Mouse (Mus musculus): Measurements from ENCODE around the gene Trpm6. TPM values are rescaled to one million over a fixed set of nuclear protein-coding genes. Genes with fewer than 3 reads are reported as not detected.

The Trpm6 gene
- under 1 TPM; 0.40 to 0.76 TPM for polyA plus RNA-seq (2017; shearing (Covaris generic))

DNA sequence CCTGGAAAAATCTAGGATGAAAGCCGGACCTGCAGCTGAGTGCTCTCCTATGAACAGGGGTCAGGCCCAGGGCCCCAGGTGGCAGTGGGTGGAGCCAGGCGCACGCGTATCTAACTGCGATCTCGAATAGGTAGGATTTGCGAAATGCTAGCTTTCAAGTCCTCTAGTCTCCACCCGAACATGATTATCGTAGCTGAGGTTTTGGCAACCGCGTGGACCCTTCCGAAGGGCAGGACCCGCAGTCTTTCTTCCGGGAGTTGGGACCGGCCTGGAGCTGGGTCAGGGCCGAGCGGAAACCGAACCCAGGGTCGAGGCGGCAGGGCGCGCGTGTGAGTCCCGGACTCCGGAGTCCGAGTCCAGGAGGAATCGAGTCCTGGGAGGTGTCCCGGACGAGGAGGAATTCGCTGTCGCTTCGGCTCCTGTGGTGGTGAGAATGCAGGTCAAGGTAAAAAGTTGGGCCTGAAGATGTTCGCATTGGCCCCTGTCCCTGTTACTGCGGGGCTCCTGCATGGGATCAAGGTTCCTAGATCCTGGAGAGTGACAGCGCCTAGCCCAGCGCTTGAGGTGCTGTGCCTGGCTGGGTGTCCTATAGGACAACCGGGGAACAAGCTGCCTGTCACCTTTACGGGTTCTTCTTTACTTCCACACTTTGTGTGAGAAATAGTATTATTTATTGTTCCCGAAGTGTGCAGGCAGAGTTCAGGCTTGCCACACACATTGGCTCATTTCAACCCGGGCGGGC is at the start of gene Trpm6:
TSS of gene Trpm6 (plus strand) at position 386 of the 742 bp plus-strand sequence.
- no peak for ATAC-seq

DNA sequence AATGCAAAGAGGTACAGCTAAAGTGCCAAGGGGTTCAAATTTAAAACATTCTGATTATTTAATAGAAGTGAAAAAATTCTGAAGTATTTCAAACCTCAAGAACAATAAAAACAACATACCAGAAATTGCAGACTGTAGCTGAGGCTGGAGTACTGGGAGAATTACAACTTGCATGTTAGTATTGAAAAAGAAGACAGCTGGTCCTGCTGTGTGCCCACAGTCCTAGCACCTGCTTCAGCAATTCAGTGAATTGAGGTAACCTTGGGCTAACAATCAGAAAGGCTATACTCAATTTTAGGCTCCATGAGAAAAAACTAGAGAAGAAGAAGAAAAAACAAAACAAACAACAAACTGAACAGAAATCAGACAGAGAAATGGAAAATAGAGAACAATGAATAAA is 41.7 kb upstream of the Trpm6 start:
- ATAC-seq, result no peak

DNA sequence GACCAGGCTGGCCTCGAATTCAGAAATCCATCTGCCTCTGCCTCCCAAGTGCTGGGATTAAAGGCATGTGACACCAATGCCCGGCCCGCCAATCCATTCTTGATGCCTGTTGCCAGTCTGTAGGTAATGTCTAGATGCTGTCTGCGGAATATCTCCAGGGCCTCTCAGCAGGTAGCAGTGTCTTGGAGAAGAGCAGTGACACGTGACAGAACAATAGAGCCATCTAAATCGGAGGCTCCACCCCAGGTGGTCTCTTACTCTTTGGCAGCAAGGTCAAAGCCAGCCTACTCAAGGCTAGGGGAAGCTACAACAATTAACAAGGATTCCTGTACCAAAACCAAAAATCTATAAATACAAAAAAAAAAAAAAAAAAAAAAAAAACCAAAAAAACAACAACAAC is 38.9 kb upstream of the Trpm6 start:
- ATAC-seq, result no peak

DNA sequence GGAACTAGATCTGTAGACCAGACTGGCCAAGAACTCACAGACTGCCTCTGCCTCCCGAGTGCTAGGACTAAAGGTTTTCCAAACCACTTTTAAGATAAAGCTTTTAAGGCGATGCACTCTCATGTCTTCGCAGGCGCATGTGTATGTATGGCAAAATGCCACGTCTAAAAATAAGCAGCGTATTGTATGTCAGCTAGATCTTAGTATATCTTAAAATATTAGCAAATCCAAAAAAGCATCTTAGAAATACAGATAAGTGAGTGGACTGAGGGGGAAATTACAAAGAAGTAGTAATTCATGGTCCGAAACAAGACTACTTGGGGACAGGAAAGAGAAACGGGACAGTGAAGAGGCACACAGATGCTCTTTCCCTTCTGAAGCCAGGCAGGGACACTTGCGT is 38.2 kb upstream of the Trpm6 start:
- no peak for ATAC-seq

DNA sequence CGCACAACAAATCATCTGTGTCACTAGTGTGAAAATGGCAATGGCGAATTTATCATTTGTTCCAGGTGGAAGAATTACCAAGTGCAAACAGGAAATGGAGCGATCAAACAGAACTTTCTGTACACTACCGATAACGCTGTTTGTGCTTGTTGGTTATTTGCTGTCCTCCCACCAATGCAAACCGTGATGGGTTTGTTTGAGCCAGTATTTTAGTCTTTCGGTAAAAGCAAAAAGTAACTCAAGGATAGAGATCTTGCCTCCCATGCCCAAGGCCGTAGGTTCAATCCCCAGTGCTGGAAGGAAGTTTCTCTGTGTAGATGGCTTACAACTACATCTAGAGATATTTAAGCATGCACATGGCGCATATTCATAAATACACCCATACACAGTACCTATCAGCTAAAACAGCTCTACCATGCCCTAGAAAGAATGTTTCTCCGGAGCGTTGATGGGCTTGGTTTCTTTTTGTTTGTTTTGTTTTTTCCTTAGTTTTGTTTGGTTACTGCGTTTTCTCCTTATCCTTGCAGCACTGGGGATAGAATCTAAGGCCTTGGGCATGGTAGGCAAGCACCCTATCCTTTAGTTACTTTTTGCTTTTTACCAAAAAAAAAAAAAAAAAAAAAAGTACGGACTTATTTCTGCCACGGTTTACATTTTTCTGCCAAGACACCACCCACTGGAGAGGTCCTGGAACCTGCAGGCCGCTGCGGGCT is 37.5 kb upstream of the Trpm6 start:
- no peak for ATAC-seq

DNA sequence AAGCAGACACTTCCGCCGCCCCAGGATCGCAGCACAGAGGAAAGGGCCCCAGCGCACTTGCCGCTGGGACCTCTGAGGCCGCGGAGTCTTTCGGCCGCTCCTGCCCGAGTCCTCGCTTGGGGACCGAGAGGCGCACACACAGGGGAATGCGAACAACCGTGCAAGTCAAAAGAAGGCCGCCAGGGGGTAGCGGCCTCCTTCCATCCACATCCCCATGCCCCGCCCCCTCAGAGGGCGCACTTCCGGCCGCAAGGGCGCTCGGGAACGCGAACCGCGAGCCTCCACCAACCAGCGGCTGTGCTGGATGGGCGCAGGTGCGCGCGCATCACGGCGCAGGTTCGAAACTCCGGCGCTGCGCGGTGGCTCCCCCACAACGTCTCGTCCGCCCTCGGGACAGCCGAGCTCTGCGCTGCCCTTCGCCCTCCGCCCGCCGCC is 36.9 kb upstream of the Trpm6 start, which contains the start of gene D030056L22Rik:
TSS of gene D030056L22Rik (plus strand) at position 328 of the 435 bp plus-strand sequence.
- peak; percentile 96 for ATAC-seq

DNA sequence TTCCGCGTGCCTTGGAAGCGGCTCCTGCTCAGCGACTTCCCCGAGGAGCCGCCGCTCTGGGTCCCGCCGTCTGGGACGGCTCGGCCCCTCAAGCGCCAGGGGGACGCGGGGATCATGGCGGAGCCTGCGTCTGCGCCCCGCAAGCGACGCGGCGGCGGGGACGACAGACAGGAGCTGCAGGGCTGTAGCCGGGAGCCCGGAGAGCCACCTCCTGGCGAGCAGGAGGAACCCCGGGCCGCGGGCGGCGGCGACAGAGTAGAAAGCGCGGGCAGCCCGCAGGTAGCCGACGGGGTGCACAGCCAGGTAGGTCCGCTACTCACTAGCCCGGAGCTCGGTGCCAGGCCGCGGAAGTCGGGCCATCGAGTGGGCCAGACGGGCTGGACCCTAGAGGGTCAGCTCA is 36.4 kb upstream of the Trpm6 start:
- peak; percentile 19 for ATAC-seq

DNA sequence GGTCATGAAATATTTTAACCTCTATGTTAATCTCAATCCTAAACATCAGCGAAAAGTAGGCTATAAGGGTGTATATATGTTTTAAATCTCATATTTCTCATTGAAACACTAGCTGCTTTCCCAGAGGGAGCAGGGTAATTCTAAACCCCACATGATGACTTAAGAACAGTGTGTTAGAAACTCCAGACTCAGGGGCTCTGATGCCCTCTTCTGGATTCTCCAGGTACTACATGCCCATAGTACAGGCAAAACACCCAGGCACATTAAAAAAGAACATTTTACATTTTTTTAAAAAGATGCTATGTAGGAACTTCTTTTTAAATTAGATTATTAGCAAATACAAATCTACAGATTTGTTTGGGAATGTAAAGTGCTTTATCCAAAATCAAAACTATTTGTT is 33.4 kb upstream of the Trpm6 start:
- no peak for ATAC-seq

DNA sequence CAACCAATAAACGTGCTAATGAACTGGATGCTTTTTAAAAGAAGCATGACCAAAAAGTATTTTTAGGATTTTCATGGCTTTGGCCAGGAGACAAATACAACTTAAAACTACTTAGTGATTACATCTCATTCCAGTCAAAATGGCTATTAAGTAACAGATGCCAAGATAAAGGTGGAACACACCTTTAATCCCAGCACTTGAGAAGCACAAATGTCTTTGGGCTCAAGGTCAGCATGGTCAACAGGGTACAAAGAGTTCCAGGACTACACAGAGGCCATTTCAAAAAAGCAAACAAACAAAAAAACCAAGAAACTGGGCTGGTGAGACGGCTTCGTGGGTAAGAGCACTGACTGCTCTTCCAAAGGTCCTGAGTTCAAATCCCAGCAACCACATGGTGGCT is 29.4 kb upstream of the Trpm6 start:
- ATAC-seq, result no peak

DNA sequence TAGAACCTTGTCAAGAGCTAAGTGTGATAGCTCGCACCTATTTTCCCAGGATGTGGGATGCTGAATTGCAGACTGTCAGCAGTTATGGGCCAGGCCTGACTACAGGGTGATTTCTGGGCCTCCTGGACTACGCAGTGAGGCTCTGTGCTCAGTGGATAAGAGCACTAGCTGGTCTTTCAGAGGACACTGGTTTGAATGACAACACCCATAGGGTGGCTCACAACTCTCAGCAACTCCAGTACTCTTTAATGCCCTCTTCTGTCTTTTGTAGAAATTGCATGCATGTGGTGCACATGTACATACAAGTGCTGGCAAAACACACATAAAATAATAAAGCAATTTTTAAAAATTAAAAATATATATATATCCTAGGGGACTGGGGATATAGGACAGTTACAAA is 24.6 kb upstream of the Trpm6 start:
- no peak for ATAC-seq

DNA sequence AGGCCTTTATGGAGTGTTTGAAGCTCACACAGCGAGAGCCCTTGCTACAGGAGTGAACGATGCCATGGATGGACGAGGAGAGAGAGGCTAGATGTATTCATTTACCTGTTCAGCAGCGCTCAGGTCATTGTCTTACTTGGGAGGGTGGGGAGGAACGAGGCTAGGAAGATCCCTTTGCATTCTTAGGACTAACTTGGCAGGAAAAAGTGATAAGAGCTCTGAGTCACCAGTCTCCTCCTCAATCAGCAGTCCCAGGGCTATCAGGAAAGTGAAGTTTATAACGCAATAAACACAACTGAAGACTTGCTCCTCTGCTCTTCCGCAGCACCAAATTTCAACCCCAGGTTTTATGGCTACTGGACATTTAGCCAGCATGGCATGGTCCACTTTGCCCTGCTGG is 19.5 kb upstream of the Trpm6 start:
- ATAC-seq, result no peak

DNA sequence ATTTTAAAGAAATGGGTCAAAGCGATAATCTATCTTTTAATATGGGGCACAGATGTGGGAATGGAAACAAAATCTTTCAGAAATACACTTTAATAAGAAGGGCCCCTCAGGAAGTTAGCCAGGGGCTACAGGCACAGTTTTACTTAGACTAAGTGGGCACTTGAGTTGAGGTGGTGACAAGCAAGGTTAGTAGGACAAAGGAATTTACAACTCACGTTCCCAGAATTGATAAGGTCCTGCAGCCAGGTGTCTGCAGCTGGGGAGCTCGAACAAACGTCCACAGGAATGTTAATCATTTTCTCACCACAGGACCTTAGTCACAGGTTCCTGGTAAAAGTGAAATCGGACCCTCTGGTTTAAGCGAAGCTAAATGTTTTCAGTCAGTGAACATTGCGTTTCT is 18.7 kb upstream of the Trpm6 start:
- ATAC-seq, result no peak

DNA sequence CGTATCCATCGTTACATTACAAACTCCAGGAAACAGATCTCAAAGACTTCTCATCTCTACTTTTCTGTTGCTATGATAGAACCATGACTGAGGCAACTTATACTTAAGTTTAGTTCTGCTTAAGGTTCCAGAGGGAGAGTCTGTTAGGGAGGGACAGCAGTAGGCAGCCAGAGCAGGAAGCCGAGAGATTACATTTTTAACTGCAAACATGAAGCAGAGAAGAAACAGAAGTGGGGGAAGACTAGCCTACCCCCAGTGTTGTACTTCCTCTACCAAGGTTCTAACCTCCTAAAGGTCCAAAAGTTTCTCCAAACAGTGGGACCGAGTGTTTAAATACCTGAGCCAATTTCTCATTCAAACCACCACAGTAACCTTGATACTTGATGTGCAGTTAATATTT is 13.9 kb upstream of the Trpm6 start:
- ATAC-seq, result no peak

DNA sequence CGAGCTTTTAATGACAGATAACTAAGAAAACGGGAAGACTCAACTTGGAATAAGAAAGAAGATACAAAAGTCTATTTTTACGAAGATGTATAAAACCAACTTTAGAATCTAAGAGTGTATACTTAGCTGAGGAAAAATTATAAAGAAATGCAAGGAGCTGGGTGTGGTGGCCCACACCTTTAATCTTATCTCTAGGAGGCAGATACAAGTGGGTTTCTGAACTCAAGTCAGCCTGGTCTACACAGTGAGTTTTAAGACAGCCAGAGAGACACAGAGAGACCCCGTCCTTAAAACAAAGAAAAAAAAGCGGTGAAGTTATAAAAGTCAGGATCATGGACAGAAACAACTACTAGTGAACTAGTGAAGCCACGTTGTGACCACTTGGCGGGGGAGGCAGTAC is 10.6 kb upstream of the Trpm6 start:
- no peak for ATAC-seq

DNA sequence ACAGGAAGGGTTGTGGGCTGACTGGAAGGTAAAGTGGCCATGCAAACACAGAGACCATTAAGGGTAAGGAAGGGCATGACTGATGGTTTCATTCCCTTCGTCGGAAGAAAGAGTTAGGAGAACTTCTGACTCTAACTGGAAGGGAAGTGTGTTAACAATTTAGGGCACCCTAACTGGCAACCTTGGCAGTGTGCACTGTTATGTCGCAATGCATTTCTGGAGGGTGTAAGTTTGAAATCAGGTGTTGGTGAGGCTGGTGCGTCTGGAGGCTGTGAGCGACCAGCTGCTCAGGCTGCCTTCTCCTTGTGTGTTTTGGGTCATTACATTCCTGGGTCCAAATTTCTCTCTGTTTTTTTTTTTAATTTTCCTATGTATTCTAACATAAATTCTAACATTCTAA is 5.8 kb upstream of the Trpm6 start:
- no peak for ATAC-seq

DNA sequence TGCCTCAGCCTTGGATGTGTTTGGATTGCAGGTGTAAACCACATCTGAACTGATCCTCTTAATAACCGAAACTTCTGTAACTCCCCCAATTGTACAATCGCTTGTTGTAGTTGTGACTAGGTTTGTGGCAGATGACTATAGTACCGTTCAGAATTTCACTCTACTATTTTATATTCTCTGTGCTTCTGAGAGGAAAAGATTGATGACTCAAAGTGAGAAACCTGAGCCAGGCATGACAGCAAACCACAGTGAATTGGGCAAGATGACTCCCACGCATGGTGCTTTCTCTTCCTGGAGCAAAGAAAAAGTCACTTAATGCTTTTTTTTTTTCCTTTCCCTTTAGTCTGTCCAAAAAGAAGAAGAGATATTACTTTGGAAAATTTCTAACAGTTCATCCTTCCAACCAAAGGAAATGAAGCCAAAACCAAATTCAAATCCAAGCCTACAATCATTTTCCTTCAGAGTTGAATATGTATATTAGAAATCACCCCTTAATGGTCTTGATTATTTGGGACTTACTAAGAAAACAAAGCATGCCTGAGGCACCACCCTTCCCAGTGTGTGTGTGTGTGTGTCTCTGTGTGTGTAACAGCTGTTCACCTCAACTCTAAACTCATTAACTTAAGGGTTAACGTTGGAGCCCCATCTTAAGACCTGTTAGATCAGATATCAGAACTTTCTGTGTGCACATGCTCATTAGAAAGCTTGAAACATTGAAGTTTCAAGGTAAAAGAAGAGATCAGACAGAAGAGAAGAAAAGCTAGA is 3.0 kb upstream of the Trpm6 start:
- peak; percentile 88 for ATAC-seq

DNA sequence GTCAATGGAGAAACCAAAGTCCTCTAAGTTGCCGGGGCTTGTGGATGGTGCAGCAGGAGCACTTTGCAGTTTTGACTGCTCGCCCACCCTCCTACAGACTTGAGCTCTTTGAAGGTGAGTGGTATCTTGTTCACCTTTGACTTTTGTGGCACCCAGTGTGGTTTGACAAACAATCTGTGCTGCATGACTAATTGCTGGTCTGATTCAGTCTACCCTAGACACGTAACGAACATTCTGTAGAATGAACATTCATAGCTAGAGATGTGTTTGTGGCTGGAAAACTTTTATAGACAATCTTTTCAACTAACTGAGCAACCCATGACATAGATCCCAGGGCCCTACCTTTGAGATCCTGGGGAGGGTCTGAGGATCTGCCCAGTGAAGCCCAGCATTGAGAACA is 2.4 kb upstream of the Trpm6 start:
- ATAC-seq, result peak; percentile 40

DNA sequence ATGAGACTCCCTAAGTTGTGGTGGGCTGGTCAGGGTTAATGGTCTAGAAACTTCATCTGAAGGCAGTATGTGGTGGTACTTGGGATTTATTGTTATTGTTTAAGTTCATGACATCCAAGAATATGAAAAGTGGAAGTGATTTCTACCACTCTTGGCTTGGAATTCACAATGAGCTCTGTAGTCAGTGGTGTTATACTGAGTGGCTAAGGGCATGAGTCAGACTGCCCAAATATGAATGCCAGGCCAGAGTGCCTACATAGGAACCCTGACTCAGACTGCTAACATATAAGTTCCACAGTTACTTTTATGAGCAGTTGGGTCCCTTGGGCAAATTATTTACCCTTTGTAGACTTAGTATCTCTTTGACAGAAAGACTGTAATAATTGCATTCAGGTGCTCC is 7.4 kb downstream of the Trpm6 start:
- no peak for ATAC-seq

DNA sequence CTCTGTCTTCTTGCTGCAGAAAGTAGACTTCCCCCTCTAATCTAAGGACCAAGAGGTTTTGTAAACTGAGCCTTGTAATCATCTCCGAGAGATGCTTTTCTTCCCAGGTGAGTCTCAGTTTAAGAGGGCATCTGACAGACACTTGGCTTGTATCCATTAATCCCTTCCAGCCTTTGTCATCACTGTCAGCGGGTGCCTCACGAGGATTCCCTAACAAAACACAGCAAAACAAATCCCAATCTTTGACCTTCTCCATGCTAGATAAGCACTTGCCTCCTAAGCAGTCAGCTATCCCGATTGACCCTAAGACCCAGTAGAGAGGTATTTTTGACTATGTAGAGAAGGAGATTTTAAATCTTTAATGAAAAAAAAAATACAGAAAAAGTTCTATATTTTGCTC is 7.9 kb downstream of the Trpm6 start:
- ATAC-seq, result no peak

DNA sequence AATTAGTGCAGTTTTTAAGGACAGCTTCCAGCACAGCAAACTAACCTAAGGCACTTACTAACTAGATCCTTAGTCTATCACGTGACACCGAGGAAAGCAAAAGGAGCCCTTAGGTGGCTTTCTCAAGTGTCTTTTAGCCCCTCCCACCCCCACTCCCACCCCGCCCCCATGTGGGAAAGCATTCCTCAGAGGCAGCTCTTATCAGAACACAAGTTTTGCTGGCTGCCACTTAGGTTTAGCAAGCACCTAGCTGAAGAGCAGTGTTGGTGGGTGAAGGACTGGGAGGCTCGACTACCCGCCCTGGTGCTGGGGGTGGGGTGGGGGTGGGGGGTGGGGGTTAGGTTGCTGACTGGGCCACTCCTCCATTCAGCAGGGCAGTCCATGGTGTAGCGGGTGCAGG is 8.5 kb downstream of the Trpm6 start:
- ATAC-seq, result no peak

DNA sequence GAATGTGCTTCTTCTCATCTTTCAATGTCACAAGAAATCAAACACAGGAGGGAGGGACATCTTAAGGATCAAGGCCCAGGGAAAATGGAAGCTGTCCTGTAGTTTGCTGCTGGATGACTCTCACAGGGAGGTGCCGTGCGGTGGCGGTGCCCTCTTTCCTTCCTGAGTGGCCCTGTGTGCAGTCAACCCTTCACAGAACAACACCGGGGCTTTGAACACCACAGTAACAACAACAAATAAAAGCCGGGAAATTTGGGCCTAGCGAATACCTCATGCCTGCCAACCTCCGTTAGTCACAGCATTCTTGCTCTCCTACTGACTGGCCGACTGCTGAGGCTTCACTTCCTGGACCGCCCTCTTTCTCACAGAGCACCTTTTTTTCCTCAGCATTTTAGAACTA is 9.1 kb downstream of the Trpm6 start:
- no peak for ATAC-seq

DNA sequence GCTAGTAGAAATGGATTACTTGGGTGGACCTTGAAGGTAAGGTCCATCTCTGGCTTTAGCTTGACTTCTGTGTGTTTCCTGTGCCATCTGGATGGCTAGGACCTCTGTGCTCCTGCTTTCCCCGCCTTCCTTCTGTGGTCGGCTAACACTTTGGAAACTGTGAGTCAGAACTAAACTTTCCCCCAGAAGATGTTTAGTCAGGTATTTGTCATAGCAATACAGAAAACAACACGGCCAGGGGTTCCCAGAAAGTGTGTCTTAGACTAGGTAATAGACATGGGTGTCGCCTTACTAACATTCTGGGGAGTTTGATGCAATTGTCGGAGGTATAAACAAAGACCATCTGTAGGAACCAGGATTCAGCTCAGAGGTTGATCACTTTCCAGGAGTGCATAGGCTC is 16.6 kb downstream of the Trpm6 start:
- ATAC-seq, result no peak

DNA sequence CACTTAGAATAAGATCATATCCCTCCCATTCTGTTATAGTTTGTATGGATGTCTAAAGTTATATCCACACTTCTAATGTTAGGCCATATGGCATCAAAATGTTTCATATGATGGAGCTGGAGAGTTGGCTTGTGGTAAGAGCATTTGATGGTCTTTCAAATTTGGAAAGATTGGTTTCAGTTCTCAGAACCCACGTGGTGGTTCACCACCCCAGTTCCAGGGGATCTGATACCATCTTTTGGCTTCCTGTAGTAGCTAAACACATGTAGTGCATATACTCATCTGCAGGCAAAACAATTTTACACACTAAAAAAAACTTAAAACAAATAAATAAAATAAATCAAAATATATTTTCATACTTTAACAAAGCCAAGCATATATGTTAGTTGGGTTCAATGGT is 21.3 kb downstream of the Trpm6 start:
- peak; percentile 68 for ATAC-seq

DNA sequence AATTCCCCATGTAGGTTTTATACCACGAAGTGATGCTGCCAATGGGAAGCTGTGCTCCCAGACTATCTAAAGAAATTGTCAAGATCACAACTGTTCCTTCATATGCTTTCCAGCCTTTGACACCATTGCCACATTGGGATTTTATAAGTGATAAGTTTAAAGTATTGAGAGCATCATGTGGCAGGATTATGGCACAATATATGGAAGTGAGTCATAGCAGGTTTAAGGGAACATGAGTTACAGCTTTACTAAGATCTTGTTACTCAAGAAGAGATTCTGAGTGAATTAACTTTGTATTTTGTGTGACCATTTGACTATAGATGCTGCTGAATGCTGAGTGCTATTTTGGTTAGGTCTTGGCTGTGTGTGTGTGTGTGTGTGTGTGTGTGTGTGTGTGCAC is 21.8 kb downstream of the Trpm6 start:
- no peak for ATAC-seq

Measured in activated CD4-positive, CD25-positive, alpha-beta regulatory T cell, adult 4 months (primary cell).